Mouse (Mus musculus) layer of hippocampus, postnatal 36 days (tissue): Measurements from ENCODE around the gene Hes7. TPM values are rescaled to one million over a fixed set of nuclear protein-coding genes. Genes with fewer than 3 reads are reported as not detected.
"Not testable (repeated sequence)": the region's sequence is repeated elsewhere in the genome, so short reads cannot be mapped to it uniquely, and the experiment has no call there.

Source experiments
- DNase-seq, 2 experiments: peaks; one replicate each; pipeline ENCODE4 v3.0.0; 2022
- total RNA-seq, 2 experiments: library from RNA; stranded (reverse); gene quantifications; 2 replicates each; pipeline ENCODE4 v1.2.3; 2021

The Hes7 gene
- total RNA-seq, 2 experiments from 2014 or later: 0.68 to 1.1 TPM

DNA sequence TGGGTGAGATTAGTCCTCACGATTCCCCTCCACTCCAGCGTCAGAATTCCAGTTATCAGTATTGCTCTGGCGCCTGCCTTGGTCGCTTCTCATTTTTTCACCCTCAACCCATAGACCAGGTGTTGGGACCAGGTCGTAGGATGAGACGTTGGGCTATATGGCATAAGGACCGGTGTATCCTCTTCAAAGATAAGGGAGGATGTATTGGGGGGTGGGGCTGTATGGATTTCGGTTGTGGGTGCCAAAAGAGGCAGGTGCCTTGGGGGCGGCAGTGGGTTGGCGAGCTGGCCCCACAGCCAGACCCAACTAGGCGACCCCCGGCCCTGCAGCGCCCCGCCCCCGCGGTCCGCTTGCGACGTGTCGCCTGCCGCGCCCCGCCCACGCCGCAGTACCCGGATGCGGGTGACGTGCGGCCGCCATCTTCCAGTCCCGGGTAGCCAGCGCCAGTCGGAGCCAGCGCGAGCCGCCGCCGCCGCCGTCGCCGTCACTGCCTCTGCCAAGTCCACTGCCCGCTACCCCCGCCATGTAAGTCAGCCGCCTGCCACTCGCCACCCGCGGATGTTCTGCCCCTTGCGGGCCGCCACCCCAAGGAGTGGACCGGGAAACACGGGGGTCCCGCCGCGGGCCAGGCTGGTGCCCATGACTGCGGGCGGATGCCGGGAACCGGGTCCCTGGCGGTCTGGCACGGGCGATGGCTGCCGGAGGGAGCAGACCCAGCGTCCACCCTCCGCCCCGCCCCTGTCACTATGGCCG is 31.9 kb upstream of the Hes7 start, which contains the start of gene Vamp2:
Gene Vamp2 (plus strand): TSS at position 388 of the 753 bp plus-strand sequence.
- peak; percentile 90 to 91 for DNase-seq

GRCm38 (mm10) chr11:69088856-69089615 is 31.2 kb upstream of the Hes7 start:
- no peak for DNase-seq

GRCm38 (mm10) chr11:69089616-69090290 is 30.5 kb upstream of the Hes7 start:
- no peak for DNase-seq

DNA sequence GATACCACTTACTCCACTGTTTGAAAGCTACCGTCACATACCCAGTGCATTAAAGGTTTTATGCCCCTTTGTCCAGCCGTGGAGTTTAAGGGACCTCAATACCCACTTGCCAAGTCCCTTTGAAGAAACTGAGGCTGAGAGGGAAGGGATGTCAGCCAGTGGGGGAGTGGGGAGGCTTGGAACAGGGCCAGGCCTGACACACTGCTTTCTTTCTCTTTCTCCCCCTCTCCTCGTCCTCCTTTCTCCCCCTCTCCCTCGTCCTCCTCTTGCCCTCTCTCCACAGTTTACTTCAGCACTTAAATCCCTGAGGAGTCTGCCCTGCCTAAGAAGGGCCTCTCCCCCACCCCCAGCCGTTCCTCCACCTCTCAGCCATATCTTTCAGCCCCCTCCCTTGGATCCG is 29.8 kb upstream of the Hes7 start:
- DNase-seq: no peak

GRCm38 (mm10) chr11:69091566-69092385 is 28.4 kb upstream of the Hes7 start:
- DNase-seq: no peak

- peak; percentile 72 to 80 for DNase-seq
Measured at GRCm38 (mm10) chr11:69092386-69092751, 27.8 kb upstream of the Hes7 start.

- no peak for DNase-seq
Measured at GRCm38 (mm10) chr11:69092871-69093270, 27.3 kb upstream of the Hes7 start.

- not testable (repeated sequence) for DNase-seq
Measured at GRCm38 (mm10) chr11:69093856-69094255, 26.3 kb upstream of the Hes7 start.

GRCm38 (mm10) chr11:69094697-69095429 is 25.3 kb upstream of the Hes7 start, which contains the start of gene Per1:
Gene Per1, plus strand, starts transcription at chr11:69095217.
- peak; percentile 100 for DNase-seq

- DNase-seq: no peak
Measured at GRCm38 (mm10) chr11:69095511-69096231, 24.5 kb upstream of the Hes7 start.

DNA sequence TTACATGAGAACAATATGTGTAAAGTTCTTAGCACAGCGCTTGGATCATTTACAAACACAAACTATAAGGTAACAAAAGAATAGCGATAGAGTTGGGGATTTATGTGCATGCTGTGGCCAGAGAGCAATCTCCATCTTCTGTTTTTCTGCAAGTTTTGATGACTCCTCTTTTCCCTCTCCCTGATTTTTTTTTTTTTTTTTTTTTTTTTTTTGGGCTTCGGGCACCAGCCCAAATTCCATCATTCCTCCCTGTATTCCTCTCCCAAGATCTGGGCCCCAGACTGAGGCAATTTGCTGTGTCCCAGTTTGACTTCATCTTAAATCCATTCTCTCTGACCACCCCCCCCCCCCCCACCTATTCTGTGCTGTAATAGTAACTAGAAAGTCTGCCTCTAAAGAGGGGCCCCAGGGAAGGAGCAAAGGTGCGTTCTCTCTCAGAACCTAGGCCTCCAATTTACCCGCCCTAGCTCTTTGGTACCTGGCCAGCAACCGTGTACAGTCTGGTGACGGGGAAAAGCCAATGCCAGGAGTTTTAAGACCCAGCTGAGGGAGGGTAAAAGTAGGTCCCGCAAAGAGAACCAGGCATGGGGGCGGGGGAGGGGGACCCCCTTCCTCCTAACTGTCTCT is 23.7 kb upstream of the Hes7 start:
- DNase-seq: no peak

GRCm38 (mm10) chr11:69096987-69097900 is 23.0 kb upstream of the Hes7 start:
- DNase-seq: peak; percentile 96 to 97

DNA sequence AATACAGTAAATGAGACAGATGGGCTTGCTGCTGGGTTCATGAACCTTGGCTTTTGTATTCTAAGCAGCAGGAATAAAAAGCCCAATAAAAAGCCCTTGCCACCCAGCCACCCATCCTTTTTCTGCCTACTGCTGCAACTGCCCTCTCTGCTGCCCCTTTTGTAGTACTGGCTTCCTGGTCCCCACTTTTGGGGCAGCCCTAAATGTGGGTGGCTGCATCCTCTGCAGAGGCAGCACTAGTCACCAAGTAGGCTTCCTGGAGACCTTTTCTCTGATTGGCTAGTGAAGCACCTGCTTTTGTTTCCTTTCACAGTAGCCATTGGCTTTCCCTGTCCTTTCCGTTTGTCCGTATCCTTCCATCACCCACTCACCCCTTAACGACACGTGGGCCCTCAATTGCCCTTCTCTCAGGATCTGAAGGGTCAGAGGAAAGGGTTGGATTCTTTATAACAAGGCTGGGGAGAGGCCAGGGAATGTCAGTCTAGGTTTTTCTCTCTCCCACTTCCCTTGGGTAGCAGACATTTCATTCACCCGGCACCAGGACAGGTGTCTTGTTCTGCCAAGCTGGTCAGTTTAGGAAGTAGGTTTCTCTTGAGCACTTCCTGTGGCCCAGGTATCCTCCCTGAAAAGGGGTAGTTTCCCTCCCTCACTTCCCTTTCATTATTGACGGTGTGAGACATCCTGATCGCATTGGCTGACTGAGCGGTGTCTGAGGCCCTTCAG is 22.0 kb upstream of the Hes7 start:
- no peak for DNase-seq

GRCm38 (mm10) chr11:69098762-69099091 is 21.5 kb upstream of the Hes7 start:
- DNase-seq: peak; percentile 96 to 98

DNA sequence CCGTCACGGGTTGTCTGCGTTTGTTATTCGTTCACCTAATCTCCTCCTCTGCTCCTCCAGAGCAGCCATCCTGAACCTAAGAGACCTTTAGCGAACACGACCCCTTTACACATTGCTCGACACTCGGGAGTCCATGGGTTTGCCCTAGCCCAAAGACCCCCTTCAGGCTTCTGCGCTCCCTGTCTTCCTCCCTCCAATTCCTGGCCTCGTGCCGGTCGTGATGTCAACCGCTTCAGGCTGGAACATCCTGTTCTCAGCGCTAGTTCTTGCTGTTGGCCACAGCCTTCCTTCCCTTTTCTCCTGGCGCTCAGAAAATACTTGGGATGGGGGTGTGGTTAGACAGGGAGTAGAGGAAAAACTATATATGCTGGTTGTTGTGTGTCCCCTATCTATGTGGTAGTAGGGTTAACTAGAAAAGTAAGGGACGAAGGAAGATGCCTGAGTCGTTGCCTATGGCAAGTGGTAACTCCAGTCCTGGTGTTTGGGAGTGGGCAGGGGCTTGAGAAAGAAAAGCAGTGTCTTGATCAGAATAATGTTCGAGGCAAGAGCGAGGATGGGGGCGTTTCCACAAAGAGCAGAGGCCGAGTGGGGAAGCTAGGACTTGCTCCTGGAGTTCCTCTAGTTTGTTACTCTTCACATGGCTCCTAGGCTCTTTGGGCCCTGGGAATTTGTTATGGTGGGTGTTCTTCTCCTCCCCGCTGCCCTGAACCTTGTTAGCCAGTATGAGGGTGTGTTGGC is 20.9 kb upstream of the Hes7 start:
- peak; percentile 67 to 73 for DNase-seq

DNA sequence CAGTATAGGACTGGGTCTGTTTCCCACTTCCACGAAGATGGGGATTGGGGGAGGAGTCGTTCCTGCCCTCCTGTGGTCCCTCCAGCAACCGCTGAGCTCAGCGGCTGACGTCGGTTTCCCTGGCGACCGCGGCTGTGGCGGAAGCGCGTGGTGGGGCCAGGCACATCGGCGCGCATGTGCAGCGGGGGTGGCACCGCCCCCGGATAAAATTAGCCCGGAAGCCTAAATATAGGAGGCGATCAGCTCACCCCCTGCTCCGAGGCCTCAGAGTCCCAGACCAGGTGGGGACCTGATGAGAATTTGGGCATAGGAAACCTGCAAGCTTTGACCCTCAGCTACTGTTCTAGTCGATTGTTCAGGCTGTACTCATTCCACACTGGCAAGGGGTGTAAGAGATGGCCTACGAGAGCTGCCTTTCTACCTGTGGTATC is 20.3 kb upstream of the Hes7 start:
- DNase-seq: peak; percentile 93 to 94

DNA sequence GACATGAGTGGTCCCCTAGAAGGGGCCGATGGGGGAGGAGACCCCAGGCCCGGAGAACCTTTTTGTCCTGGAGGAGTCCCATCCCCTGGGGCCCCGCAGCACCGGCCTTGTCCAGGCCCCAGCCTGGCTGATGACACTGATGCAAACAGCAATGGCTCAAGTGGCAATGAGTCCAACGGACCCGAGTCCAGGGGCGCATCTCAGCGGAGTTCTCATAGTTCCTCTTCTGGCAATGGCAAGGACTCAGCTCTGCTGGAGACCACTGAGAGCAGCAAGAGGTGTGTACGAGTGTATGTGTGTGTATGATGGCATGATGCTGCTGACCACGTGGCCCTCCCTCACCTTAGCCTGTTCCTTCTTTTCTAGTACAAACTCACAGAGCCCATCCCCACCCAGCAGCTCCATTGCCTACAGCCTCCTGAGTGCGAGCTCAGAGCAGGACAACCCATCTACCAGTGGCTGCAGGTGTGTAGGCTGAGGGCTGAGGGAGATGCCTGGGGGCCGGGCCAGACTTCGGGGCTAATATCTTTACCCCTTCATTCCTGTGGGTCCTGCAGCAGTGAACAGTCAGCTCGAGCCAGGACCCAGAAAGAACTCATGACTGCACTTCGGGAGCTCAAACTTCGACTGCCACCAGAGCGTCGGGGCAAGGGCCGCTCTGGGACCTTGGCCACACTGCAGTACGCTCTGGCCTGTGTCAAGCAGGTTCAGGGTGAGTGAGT is 19.4 kb upstream of the Hes7 start:
- DNase-seq: no peak
